Mouse (Mus musculus) left cerebral cortex, adult 11 months (tissue): Measurements from ENCODE around the gene Aak1.

ENCODE experiments used
- DNase-seq: peaks from one replicate; pipeline ENCODE4 v3.0.0; 2022; ENCODE audit warnings: low spot score

Gene Aak1

DNA sequence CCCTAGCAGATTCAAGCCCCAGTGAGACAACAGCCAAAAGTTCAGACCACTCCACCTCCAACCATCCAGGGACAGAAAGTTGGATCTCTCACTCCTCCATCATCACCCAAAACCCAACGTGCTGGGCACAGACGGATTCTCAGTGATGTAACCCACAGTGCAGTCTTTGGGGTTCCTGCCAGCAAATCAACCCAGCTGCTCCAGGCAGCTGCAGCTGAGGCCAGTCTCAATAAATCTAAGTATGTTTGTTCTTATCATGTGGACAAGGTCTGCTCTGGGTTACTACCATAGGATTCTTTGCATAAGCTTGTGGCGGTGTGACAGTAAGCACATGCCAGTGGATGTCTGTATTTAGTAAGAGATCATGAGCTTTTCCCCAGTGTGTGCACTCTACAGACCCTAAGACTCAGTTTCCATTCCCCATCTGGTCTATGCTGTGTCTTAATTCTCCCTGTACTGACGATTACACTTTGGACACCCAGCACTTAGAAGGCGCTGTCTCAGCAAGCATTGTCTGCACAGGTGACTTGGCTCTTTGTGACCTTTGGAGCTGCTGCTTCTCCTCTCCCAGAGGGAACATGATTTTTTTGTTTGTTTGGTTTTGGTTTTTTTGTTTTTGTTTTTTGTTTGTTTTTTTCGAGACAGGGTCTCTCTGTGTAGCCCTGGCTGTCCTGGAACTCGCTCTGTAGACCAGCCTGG is 114.8 kb downstream of the Aak1 start:
- DNase-seq: no peak

DNA sequence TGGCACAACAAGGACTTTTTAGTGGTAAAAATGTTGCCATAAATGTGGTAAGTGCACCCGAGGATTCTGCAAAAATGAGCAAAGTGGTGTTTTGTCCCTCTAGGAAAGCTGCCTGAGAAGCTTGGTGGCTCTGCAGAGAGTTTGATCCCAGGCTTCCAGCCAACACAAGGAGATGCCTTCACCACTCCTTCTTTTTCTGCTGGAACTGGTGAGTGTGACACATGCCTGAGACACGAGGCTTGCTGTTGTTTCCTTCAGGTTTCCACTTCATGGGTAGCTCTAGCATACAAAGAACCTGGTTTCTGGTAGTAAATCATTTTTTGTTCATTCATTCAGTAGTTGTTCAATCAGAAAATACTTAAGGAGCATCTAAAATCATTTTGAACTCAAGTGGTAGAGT is 117.8 kb downstream of the Aak1 start:
- no peak for DNase-seq

DNA sequence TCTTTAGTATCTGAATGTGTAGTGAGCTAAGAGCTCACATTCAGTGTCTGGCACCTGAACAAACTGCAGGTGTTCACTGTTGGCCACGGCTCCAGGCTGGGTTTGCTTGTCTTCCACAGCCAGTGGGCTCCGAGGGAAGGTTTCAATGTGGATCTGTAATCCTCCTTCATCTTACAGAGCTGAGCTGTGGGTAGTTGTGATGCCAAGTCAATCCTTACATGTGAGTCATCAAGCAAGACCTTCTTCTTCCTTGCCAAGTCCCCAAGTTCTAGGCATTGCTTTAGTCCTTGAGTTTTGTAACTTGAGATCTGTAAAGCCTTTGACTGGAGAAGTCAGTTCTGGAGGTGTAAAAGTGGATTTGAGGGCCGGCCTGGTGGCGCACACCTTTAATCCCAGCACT is 124.6 kb downstream of the Aak1 start:
- DNase-seq: no peak

DNA sequence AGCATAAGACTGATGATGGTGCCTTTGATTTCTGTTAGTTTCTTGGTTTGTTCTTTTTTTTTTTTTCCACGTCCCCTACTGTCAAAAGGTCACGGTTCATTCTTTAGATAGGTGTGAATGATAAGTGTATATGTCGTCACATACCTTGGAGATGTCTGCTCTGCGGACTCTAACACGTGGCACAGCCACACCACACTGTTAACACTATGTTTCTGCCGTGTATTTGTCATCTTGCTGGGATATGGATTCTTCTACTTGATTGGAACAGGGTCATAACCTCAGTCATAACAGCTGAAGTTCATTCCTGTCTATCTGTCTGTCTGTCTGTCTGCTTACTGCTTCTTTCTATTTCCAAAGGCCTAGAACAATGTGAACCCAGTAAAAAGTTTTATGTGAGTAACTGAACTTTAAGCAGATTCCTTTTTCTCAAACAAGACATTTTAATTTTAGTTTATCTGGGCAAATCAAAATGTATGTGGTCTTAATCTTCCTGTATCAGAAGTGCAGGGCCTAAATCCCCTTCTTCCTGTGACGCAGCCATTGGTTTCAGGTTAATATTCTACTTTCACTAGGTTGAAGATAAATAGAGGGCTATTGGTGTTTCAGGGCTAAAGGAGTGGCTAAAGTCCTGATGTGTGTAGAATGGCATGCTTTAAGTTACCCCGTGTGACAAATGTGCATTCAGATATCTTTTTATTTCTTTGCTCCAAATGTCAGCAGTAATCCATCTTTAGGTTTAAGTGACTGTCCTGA is 129.0 kb downstream of the Aak1 start:
- no peak for DNase-seq

DNA sequence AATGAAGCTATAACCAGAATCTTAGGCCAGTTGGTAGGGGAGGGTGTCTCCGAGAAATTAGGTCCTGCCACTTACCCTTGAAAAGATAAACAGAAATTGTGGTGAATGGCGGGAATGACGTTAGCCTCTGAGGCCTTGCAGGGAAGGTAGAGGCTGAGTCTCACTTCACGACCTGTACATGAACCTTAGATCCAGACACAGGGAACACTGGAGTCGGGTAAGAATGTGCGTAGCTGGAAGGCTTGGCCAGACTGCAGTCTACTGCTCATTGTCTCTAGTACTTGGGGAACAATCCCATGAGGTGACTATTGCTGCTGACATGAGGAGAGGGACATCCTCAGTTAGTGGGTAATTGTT is 129.6 kb downstream of the Aak1 start:
- DNase-seq: no peak

DNA sequence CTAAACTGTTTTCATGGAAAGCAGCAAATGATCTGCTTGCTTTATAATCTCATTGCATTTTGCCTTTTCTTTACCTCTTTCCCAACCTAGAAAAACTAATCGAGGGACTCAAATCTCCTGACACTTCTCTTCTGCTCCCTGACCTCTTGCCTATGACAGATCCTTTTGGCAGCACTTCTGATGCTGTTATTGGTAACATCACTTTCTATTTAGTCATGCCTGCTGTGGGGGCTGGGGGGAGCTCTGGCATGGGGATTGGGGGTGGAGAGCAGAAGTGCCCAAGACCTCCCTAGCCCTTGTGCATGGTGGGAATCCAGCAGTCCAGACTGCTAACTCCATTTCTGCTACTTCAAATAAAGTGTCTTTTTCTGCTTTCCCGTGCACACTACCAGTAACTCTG is 131.9 kb downstream of the Aak1 start:
- DNase-seq: no peak

DNA sequence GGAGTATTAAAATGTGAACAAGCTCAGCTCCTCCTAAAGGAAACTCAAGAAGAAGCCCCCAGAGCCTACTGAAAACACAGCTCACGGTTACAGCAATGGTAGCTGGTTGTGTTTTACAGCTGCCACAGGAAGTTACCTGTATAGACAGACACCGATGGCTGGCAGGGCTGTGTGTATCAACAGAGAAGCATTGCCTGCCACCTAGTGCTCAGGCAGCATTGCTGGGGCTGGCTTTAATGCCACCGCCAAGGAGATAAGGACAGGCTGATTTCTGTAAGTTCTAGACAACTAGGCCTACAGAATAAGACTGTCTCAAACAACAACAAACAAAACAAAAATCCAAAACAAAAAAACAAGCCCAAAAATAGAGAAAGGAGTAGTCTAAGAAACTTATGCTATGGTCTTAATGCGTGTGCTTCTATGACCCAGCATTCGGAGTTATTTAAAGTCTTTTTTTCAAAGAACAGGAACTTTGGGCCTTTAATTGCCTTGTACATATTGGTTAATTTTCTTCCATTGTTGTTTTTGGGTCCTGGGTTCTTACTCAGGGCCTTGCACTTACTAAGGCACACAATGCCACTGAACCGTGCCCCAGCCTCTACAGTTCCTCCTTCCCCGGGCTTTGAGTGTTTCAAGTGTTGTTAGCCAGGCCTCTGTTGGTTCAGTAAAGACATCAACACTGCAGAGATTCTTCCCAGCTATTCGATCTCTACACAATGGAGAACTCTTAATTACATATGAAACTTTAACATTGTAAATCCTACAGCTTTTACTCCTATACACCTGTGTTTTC is 136.2 kb downstream of the Aak1 start:
- no peak for DNase-seq

DNA sequence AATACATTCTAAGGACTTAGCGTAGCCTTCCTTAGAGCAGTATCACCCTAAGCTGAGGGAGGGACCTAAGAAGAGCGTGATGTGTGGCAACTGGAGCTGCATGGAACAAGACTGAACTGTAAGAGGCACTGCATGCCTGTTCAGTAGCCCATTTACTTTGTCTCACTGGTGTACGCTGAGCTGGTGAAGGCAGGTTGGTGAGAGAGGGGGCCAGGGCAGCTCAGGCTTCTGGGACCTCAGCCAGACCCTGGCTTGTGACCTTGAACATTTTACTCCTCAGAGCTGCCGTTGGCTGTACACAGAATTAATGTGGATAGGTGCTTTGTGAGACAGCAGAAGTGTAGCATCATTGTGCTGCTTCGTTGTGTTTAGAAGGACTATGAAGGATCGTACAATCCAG is 140.3 kb downstream of the Aak1 start:
- no peak for DNase-seq

DNA sequence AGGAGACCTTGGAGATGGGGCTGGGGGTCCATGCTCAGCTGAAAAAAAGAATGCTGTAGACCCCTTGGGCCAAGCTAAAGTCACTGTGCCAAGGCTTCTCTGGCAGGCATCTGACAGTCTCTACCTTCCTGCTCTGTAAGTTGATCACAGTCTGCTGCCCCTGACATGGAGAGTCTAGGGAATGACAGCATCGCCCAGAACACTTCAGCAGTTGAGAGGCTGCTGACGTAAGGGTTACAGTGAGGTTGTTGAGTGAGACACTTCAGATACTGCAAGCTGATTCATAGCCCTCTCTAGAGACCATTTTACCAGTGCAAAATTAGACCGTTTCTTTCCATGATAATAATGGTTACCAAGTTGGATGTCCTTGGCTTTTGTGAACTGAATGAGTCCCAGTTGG is 141.7 kb downstream of the Aak1 start:
- no peak for DNase-seq

DNA sequence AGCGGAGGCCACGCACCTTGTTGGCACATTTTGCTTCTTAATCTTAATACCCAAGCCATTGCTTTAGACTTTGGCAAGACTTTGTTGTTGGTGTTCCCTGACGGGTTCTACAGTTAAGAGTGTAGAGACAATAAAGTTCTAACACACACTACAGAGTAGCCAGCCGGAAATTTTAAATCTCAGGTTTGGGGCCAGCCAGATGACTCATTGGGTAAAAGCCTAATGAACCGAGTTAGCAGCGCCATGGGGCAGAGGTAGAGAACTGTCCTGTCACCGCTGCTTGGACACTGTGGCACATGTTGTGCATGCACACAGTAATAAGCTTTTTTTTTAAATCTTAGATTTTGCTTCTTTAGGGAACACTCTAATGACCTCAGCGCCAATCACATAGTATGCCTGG is 143.0 kb downstream of the Aak1 start:
- DNase-seq: no peak

DNA sequence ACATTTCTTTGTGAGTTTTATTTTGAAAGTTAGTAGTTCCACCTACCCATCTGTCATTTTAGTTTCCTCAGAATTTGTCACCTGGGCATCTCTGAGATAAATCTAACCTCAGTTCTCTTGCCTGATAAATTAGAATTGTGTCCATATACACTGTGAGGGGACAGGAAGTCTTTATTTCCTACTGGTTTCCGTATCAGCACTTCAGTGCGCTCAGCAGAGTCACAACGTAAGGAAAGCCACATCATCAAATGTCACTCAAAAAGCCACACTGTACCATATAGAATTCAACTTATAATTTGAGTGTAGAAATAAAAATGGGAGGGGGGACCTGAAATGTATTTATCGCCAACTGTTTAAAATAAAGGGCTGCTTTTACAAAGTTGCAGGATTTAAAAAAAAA is 144.9 kb downstream of the Aak1 start:
- no peak for DNase-seq

DNA sequence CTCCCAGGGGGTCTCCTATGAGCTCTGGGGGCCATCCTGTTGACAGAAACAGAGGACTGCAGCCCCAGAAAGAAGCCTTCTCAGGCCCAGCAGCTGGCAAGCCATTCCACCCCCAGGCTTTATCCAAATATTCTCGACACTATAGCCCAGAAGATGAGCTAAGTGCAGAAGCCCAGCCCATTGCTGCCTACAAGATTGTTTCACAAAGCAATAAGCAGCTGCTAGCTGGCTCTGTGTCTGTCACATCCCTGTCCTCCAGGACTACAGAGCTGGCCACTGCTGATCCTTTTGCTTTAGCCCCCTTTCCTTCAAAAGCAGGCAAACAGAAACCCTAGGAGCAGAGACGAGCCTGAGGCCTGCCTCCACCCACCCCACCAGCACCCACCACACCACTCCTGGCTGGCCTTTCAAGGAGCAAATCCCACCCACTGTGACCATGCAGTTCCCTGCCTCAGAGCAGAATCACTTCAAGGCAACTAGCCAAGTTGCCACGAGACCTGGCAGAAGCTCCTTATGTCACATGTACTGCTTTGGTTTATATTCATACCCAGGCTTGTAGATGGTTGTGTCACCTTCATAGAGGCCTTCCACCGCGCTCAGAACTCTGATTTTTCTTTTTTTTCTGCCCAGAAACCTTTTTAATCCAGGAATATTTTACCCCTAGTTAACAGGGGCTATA is 147.5 kb downstream of the Aak1 start:
- DNase-seq: no peak

DNA sequence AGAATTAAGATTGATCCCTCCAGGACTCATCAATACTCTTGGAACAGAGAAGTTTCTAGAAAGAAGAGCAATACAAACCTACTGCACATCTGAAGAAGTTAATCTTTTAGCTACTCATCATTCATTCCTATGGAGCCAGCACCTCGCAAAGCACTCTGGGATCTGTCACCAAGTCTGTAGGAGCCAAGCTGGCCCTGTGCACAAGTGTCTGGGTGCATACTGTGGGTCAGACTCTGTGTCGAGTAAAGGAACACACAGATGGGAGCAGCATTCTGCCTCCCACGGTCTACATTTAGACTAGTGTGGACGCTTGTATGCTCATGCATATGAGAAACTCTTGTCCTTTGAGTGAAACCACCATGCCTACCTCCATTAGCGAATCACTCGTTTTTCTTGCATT is 148.0 kb downstream of the Aak1 start:
- DNase-seq: no peak

DNA sequence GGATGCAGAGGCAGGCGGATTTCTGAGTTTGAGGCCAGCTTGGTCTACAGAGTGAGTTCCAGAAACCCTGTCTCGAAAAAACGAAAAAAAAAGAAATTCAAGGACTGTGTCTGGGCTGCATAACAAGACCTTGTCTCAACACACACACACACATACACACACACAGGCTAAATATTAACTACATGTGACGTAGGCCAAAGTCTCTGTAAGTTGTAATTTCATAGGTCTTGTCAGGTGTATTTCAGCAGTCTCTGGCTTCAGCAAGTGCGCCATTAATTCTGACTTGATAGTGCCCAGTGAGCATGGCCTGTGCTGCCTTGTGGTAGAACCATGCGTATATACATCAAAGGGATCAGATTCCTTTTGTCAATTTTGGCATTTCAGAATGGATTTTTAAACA is 152.7 kb downstream of the Aak1 start:
- DNase-seq: no peak

DNA sequence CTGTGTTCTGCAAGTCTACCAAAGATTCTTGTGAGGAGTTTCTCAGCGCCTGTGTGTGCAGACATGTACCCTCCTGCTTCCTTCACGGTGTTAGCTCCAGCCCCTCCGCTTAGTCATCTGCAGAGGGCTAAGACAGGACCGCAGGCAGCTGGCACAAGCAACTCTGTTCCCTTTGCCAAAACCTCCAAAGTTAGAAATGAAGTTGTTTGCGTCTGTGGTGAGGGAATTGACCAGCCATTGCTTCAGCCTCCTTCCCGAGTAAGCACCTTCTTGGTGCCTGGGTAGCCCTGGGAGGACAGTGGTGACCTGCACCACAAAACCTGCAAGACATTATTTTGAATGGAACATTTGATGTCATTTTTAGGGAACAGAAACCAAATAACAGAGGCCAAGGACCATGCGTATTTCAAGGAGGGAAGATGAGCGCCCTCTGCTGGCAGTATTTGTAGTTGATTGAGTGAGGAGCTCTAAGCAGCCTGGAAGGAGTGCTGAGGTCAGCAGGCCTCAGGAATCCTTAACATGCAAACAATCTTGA is 153.3 kb downstream of the Aak1 start:
- DNase-seq: peak; percentile 73

DNA sequence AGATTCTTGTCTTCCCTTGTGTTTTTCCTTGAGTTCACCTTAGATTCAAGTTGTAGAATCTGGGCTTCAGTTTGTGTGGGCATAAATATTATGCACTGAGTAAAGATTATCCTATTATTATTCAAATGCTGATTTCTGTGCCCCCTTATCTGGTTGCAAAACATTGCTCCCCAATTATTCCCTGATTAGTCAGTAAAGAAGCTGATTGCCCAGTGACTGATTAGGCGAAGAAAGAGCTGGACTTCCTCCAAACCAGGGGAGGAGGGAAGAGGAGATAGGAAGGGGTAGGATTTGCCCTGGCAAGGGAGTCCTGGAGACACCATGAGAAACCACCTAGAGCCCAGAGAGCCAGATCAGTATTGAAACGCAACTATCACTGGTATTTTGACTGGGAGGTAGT is 154.8 kb downstream of the Aak1 start:
- no peak for DNase-seq

DNA sequence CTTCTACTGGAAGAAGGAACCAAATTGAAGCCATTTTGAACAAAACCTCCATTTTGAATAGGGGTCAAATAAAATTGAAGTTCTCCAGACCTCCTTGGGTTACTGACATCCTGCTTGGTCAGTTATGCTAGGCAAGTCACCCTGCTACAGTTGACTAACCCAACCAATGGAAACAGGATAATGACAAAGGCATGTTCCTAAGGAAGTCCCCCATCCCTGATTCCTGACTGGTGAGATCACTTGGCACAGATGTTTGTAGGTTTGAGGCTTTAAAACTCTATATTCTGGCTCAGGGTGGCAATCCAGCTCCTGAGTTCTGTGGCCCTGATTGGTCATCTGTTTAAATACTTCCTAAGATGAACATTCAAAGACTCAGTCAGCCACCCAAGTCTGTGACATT is 156.3 kb downstream of the Aak1 start:
- no peak for DNase-seq

DNA sequence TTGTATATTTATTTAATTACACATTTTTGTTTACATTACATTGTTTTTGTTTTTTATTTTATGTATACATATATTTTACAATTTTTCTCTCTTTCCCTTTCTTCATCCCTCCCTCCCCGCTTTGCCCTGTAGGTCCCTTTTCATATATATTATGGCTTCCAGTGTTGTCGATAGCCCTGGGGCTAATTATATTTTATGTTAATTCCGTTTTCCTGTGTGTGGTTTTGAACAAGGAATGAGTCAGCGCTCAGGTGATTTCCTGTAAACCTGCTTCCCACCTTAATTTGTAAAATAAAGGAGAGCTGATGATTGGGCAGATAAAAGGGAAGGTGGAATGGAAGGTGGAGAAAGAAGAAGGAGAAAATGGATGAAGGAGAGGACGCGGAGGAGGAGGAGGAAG is 159.6 kb downstream of the Aak1 start, which contains the start of gene Nfu1:
TSS of gene Nfu1 (plus strand) at position 350 of the 400 bp plus-strand sequence.
- no peak for DNase-seq

DNA sequence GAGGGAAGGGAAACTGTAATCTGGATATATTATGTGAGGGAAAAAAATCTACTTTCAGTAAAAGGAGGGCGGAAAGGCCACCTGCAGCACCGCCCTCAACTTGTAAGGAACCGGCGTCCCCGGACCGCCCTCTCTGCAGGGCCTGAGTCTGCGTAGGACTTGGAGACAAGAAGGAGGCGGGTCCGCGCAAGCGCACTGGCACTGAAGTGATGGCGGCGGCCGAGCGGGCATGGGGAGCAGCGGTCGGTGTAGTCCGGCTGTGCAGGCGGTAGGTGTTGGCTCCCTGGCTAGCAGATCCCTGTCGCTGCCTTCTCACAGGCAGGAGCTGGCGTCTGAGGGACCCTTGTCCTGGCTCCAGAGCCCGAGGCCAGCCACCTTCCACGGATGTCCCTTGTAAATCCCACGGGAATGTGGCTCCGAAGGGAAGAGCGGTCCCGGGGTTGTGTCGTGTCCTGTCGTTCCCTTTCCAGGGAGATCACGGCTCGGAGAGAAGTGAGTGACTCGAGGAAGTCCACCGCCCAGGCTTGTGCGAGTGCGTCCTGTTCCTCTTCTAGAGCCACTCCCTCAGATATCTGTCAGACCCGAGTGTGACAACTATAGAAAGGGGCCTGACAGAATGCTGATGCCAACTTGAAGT is 160.5 kb downstream of the Aak1 start:
- DNase-seq: peak; percentile 85

DNA sequence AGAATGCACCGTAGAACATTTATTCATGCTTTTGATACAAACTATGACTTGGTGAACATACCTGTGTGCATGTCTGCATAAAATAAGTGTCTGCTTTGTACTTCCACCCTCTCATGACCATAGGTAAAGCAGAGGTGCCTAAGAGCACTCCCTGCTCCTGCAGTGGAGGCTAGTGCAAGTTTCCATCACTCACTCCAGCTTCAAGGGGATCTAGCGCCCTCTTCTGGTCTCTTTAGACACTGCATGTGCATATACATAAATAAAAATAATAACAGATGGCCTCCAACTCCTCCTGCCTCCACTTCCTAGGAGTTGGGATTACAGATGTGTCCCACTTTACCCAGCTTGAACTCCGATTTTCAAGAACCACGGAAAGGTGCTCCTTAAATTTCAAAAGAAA is 167.6 kb downstream of the Aak1 start:
- no peak for DNase-seq

DNA sequence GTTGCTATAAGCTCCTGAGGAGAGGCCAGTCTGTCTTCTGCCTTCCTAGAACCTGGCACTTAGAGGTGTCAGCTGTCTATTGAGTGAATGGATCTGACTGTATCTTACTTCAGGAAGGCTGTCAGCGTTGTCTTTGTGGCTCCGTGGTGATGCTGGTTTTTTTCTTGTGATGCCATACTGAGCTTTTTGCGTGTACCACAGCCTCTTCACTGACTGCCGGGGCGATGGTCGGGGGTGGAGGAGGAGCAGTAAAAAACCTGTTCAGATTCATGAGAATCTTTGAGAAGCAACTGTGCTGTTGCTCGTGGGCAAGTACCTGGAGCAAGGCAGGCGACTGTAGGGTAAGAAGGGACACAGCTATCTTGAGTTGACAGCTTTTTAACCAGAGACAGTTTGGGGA is 169.6 kb downstream of the Aak1 start:
- DNase-seq: no peak

DNA sequence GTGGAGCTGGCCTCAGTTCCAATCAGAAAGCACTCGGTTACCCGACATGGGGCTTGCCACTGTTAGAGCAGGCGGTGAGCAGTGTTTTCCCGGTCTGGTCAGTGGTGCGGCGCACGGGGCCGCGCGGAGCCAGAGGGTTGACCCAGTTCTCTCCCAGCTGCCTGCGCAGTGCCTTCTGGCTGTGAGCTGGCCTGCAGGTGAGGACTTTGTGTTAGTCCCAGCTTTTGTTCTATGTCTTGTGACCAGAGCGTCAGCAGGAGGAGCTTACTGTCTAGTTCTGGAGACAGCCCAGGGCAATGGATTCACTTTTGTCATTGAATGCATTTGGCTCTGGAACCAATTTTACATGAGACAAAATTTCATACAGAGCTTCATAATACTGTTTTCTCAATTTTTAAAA is 172.5 kb downstream of the Aak1 start:
- no peak for DNase-seq
